Mouse (Mus musculus) bone marrow macrophage, adult 2 months (primary cell): ENCODE results near the gene Adgrl3.

Experiments used
- CTCF ChIP-seq: IDR thresholded peaks from 2 replicates; pipeline ENCODE4 v1.5.1; 2012; ENCODE audit warnings: low read depth, mild to moderate bottlenecking, low read length, moderate library complexity
- POLR2A ChIP-seq: IDR thresholded peaks from 2 replicates; pipeline ENCODE4 v1.6.1; 2012; ENCODE audit warnings: mild to moderate bottlenecking, low read depth, low read length, borderline replicate concordance

GRCm38 (mm10) chr5:81370126-81370850 lies 350.4 kb downstream of the Adgrl3 start:
- TF ChIP-seq POLR2A, result no peak
- no peak for TF ChIP-seq CTCF
